Mouse (Mus musculus): ENCODE measurements around the gene Wscd2. TPM values are rescaled to one million over a fixed set of nuclear protein-coding genes. Genes with fewer than 3 reads are reported as not detected.

Wscd2 gene
- total RNA-seq, 2 experiments from 2014 or later, result not detected

GRCm38 (mm10) chr5:113521037-113521436 is 30.9 kb downstream of the Wscd2 start:
- no peak for ATAC-seq (replicated peaks; ENCODE audit: poor library complexity)

- no peak for ATAC-seq (replicated peaks; ENCODE audit: poor library complexity)
Observed at GRCm38 (mm10) chr5:113538826-113539225, 48.7 kb downstream of the Wscd2 start.

GRCm38 (mm10) chr5:113539438-113539837 is 49.3 kb downstream of the Wscd2 start:
- ATAC-seq (replicated peaks; ENCODE audit: poor library complexity), result no peak

GRCm38 (mm10) chr5:113539858-113540257 is 49.7 kb downstream of the Wscd2 start:
- ATAC-seq (replicated peaks; ENCODE audit: poor library complexity), result no peak

- ATAC-seq (replicated peaks; ENCODE audit: poor library complexity), result no peak
Observed at GRCm38 (mm10) chr5:113541196-113541595, 51.1 kb downstream of the Wscd2 start.

DNA sequence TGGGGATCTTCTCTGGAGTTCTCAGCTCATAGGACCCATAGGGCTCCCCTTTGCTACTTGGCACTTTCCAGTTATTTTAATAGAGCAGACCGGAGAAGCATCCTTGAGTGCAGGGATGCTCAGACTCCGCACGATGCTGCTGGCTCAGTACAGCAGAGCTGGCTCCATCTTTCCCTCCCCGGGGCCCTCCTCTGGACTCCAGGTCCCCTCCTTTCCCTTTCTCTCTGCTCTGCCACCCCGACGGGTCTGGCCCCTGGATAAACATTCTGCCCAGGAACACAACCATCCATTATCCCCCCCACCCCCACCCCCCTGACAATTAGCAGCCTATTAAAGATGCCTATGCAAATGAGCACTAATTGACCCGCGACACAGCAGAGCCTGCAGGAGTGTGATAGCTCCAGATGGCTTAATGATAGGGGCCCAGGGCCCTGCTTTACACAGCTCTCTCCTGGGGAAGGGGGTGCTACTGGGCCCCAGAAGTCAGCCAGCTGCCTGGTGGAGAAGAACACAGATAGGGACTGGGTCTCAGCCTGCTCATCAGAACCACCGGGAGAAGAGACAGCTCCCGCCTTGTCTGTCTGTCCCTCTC is 52.8 kb downstream of the Wscd2 start:
- ATAC-seq (replicated peaks; ENCODE audit: poor library complexity), result no peak

GRCm38 (mm10) chr5:113547949-113548700 is 58.0 kb downstream of the Wscd2 start:
- ATAC-seq (replicated peaks; ENCODE audit: poor library complexity), result peak; percentile 64

- ATAC-seq (replicated peaks; ENCODE audit: poor library complexity), result no peak
Observed at GRCm38 (mm10) chr5:113550249-113550648, 60.1 kb downstream of the Wscd2 start.

- ATAC-seq (replicated peaks; ENCODE audit: poor library complexity), result no peak
Observed at GRCm38 (mm10) chr5:113550759-113551158, 60.6 kb downstream of the Wscd2 start.

DNA sequence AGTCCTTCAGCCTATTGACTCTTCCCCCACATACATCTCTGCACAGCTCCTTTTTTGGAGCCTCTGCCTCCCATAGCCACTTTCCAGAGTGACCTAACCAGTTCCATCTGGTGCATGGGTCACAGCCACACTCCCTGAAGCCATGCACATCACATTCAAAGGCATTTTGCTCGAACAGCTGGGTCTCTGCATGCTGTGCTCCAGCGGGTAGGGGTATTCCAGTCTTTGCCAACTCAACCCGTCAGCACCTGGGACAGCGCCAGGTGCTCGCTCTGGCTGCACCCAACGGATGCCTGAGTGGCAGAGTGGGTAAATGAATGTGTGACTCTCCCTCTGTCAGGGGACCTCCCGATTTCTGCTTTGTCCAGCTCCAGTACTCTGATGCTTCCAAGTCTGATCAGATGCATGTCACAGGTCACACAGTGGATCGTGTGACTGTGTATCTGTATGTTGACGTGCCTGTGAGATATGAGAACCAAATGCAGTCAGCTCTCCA is 63.3 kb downstream of the Wscd2 start:
- ATAC-seq (replicated peaks; ENCODE audit: poor library complexity), result 0 out of 2 replicates have a peak, but pooled peaks have one; percentile 46

- no peak for ATAC-seq (replicated peaks; ENCODE audit: poor library complexity)
Observed at GRCm38 (mm10) chr5:113554095-113554494, 64.0 kb downstream of the Wscd2 start.

DNA sequence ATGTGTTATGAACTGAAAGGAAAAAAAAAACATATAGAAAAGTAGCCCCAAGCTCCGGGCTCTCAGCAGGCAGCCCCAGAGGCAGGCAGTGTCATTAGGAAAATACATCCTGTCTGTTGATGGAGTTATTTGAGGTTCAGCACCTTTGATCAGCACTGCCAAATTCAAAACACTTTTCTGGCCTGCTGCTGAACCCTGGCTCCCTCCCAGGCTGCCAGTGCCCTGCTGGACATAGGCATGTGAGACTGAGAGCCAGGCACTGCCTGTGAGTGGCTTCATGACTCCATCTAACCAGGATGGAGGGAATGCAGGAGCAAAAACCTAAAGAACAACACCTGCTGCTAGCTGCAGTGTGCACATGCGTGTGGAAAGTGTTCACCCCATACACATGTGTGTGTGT is 64.4 kb downstream of the Wscd2 start:
- no peak for ATAC-seq (replicated peaks; ENCODE audit: poor library complexity)

DNA sequence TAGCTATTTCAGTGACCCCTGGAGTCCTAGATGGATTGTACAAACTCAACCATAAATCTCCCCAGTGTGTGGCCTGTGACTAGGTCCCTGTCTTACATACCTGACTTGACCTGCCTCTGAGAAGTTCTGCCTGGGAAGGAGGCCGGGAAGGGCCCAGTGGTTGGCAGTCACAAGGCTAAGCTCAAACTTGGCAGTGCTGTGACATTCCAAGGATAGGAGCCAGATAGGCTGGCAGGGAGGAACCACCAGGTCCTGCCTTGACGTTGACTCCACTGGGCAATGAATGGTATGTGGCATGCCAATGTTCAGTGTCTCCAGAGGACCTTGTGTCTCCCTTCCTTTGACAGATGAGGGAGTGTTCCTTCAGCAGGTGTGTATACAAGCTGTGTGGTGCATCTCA is 65.6 kb downstream of the Wscd2 start:
- ATAC-seq (replicated peaks; ENCODE audit: poor library complexity), result no peak

DNA sequence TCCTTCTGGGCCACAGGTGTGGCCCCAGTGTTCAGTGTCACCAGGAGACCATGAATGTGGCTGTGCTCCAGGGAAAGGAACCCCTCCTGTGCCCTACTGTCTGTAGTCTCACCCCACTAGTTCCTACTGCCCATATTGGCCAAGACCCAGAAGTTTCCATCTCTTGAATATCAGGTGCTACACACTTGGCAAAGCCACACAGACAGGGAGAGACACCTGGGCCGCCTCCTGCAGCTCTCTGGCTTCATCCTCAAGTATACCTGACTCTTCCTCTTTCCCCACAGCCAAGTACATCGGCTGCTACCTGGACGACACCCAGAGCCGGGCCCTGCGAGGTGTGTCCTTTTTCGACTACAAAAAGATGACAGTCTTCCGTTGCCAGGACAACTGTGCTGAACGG is 67.9 kb downstream of the Wscd2 start:
- no peak for ATAC-seq (replicated peaks; ENCODE audit: poor library complexity)

GRCm38 (mm10) chr5:113559627-113560026 is 69.5 kb downstream of the Wscd2 start:
- ATAC-seq (replicated peaks; ENCODE audit: poor library complexity), result no peak

GRCm38 (mm10) chr5:113564463-113564862 is 74.3 kb downstream of the Wscd2 start:
- ATAC-seq (replicated peaks; ENCODE audit: poor library complexity), result no peak

- ATAC-seq (replicated peaks; ENCODE audit: poor library complexity), result no peak
Observed at GRCm38 (mm10) chr5:113565101-113565854, 75.1 kb downstream of the Wscd2 start.

DNA sequence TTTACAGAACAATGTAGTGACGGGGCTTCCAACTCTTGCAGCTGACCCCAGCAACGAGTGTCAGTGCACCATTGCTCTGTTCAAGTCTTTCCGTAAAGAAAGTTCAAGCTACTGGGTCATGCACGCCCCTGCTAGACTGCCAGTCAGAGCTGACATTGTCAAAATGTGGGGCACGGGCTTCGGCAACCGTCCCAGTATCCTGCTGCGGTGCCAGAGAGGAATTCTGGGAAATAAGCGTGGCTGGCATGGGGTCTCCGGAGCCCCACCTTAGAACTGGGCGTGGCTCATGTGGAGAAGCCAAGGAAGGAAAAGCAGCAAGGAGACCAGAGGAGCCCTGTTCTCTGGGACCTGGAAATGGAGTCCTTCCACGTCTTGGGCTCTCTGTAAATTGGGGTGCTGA is 75.7 kb downstream of the Wscd2 start:
- no peak for ATAC-seq (replicated peaks; ENCODE audit: poor library complexity)

GRCm38 (mm10) chr5:113570056-113570717 is 80.1 kb downstream of the Wscd2 start:
- ATAC-seq (replicated peaks; ENCODE audit: poor library complexity), result no peak

- ATAC-seq (replicated peaks; ENCODE audit: poor library complexity), result no peak
Observed at GRCm38 (mm10) chr5:113577555-113577954, 87.4 kb downstream of the Wscd2 start.

- ATAC-seq (replicated peaks; ENCODE audit: poor library complexity), result no peak
Observed at GRCm38 (mm10) chr5:113578428-113578827, 88.3 kb downstream of the Wscd2 start.
